Mouse (Mus musculus): Measurements from ENCODE around the gene Gabbr2. TPM values are rescaled to one million over a fixed set of nuclear protein-coding genes. Genes with fewer than 3 reads are reported as not detected.

Gabbr2 gene
- polyA plus RNA-seq (2017; shearing (Covaris generic)) = not detected

GRCm38 (mm10) chr4:46991016-46991958, at the start of gene Gabbr2:
Gene Gabbr2, minus strand, starts transcription at chr4:46991873.

GRCm38 (mm10) chr4:46650086-46650753, 341.5 kb downstream of the Gabbr2 start, which contains the start of gene Tbc1d2:
Gene Tbc1d2, minus strand, starts transcription at chr4:46650209.

Other genes with a start within 250 kb of the Gabbr2 start
- not detected for gene Anks6, start 65.6 kb upstream of the Gabbr2 start, polyA plus RNA-seq (2017; shearing (Covaris generic))
- gene Galnt12, start 100.0 kb upstream of the Gabbr2 start, polyA plus RNA-seq (2017; shearing (Covaris generic)) = 25.7 TPM
- not detected for gene Col15a1, start 216.3 kb upstream of the Gabbr2 start, polyA plus RNA-seq (2017; shearing (Covaris generic))